Mouse (Mus musculus): ENCODE measurements around the gene Spdye4b. TPM values are rescaled to one million over a fixed set of nuclear protein-coding genes. Genes with fewer than 3 reads are reported as not detected.

Spdye4b gene
- 1 to 10 TPM in 1 of 2 experiments, under 1 TPM in 1; 0.18 to 1.6 TPM for polyA plus RNA-seq (2017; shearing (Covaris generic))

GRCm38 (mm10) chr5:143180255-143181076, at the start of gene Spdye4b, which contains the start of gene Rbak:
TSS of gene Spdye4b (plus strand) at chr5:143181017.
TSS of gene Rbak (minus strand) at chr5:143180775.

GRCm38 (mm10) chr5:143147481-143147880, 33.3 kb upstream of the Spdye4b start, which contains the start of gene Olfr718-ps1:
TSS of gene Olfr718-ps1 (minus strand) at chr5:143147581.

GRCm38 (mm10) chr5:143226790-143227189, 46.0 kb downstream of the Spdye4b start, which contains the start of gene Spdye4a:
TSS of gene Spdye4a (minus strand) at chr5:143226890.

GRCm38 (mm10) chr5:143235028-143235693, 54.3 kb downstream of the Spdye4b start, which contains the start of gene Zfp12:
TSS of gene Zfp12 (plus strand) at chr5:143235163.

Other genes with a start within 250 kb of the Spdye4b start
- under 1 TPM; 0.31 to 0.70 TPM for gene Fscn1, start 220.7 kb upstream of the Spdye4b start, polyA plus RNA-seq (2017; shearing (Covaris generic))
- 10 to 100 TPM; 37.3 to 58.6 TPM for gene Rnf216, start 68.0 kb upstream of the Spdye4b start, polyA plus RNA-seq (2017; shearing (Covaris generic))
- under 1 TPM; 0.28 to 0.81 TPM for gene Olfr718-ps1, start 33.4 kb upstream of the Spdye4b start, polyA plus RNA-seq (2017; shearing (Covaris generic))
- 10 to 100 TPM; 15.8 to 16.5 TPM for gene Rbak, start 242 bp upstream of the Spdye4b start, polyA plus RNA-seq (2017; shearing (Covaris generic))
- under 1 TPM; 0.17 to 0.21 TPM for gene Spdye4a, start 45.9 kb downstream of the Spdye4b start, polyA plus RNA-seq (2017; shearing (Covaris generic))
- 10 to 100 TPM; 20.9 to 27.8 TPM for gene Zfp12, start 54.1 kb downstream of the Spdye4b start, polyA plus RNA-seq (2017; shearing (Covaris generic))
- gene Zfp316, start 89.0 kb downstream of the Spdye4b start, polyA plus RNA-seq (2017; shearing (Covaris generic)), result 1 to 10 TPM; 3.1 to 4.5 TPM
- gene Zfp853, start 112.6 kb downstream of the Spdye4b start, polyA plus RNA-seq (2017; shearing (Covaris generic)), result not detected
- gene E130309D02Rik, start 134.3 kb downstream of the Spdye4b start, polyA plus RNA-seq (2017; shearing (Covaris generic)), result 10 to 100 TPM; 38.4 to 61.0 TPM
- gene Zdhhc4, start 148.2 kb downstream of the Spdye4b start, polyA plus RNA-seq (2017; shearing (Covaris generic)), result 10 to 100 TPM; 87.8 to 96.0 TPM
- 1 to 10 TPM in 1 of 2 experiments, not detected in 1; 1.1 TPM for gene Grid2ip, start 176.3 kb downstream of the Spdye4b start, polyA plus RNA-seq (2017; shearing (Covaris generic))
- 10 to 100 TPM; 30.9 to 34.1 TPM for gene Kdelr2, start 222.8 kb downstream of the Spdye4b start, polyA plus RNA-seq (2017; shearing (Covaris generic))